Comparison of ENCODE assay signal across 8 mouse cellular contexts in the genomic region with DNA sequence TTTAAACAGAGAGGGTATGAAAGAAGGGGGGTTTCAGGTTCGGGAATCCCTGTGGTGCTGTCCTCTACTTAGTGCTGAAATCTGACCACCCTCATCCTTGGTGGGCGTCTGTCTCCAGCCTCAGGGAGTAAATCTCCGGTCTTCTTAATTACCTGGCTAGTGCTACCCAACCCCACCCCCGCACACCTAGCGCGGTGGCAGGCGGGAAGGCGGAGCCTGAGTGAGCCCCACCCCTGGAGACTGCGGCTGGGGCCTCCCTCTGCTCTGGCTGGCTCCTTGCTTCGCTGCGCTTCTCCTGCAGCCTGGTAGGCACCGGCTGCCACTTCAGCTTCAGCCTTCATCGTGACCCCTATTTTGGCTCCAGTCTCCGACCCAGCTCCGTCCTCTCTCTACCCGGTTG. TPM values are rescaled to one million over a fixed set of nuclear protein-coding genes. Genes with fewer than 3 reads are reported as not detected.
DNase-seq lines count a peak whose midpoint lies in the region; ATAC-seq lines count a peak whose summit lies in the region.

No protein-coding gene starts in this region.

- no peaks in the 10 kb centered on the region for H3K9me3 ChIP-seq in embryonic facial prominence, embryonic 13.5 days
- no peaks in the 10 kb centered on the region for H3K9me3 ChIP-seq in hindbrain, embryonic 16.5 days (ENCODE audit: control insufficient read depth, low read length)

- H3K27ac ChIP-seq in embryonic facial prominence, embryonic 13.5 days, result no peak overlapping the region
- peak overlapping the region; percentile 90 for H3K27ac ChIP-seq in hindbrain, embryonic 16.5 days (ENCODE audit: low read depth, low read length)

- no peaks in the 10 kb centered on the region for H3K36me3 ChIP-seq in embryonic facial prominence, embryonic 13.5 days
- no peaks in the 10 kb centered on the region for H3K36me3 ChIP-seq in hindbrain, embryonic 16.5 days (ENCODE audit: control insufficient read depth, insufficient read depth, low read length)

- under 1% methylated on average over 16 of the region's 16 CpGs for whole genome bisulfite sequencing in embryonic facial prominence, embryonic 13.5 days
- under 1% methylated on average over 16 of the region's 16 CpGs for WGBS in hindbrain, embryonic 16.5 days

- H3K9ac ChIP-seq in embryonic facial prominence, embryonic 13.5 days, result 0 out of 2 replicates have a peak overlapping the region, but pooled peaks have one; percentile 33
- H3K9ac ChIP-seq in hindbrain, embryonic 16.5 days (ENCODE audit: low read depth, low read length), result peak overlapping the region; percentile 77

- peak; percentile 72; the same call in 1 of the 2 replicates for ATAC-seq in embryonic facial prominence, embryonic 13.5 days (ENCODE audit: insufficient number of reproducible peaks, insufficient read depth, low FRiP score, low TSS enrichment, low read depth)
- peak; percentile 90 for ATAC-seq in hindbrain, embryonic 16.5 days

- DNase-seq in CD8-positive naive resting alpha-beta T cell, adult 2 months (ENCODE audit: low read depth in 2 of 2, low spot score in 2 of 2), result peak; percentile 32 to 42
- DNase-seq in adrenal gland, postnatal 14 days, result peak; percentile 68
- DNase-seq in left cerebral cortex, adult 18-20 months (ENCODE audit: low spot score in 2 of 2), result peak; percentile 82 to 87
- DNase-seq in lung, postnatal 36 days, result peak; percentile 80
- DNase-seq in right cerebral cortex, adult 18-20 months, result peak; percentile 92
- DNase-seq in gastrocnemius, postnatal 25 days, result no peak

- H3K4me3 ChIP-seq in embryonic facial prominence, embryonic 13.5 days, result peak overlapping the region; percentile 37
- peak overlapping the region; percentile 54 for H3K4me3 ChIP-seq in hindbrain, embryonic 16.5 days (ENCODE audit: low read length)

- H3K27me3 ChIP-seq in embryonic facial prominence, embryonic 13.5 days, result no peaks in the 10 kb centered on the region
- peaks cover 5% of the 10 kb centered on the region for H3K27me3 ChIP-seq in hindbrain, embryonic 16.5 days (replicated peaks; ENCODE audit: control insufficient read depth, insufficient read depth, low read length)

- H3K4me2 ChIP-seq in embryonic facial prominence, embryonic 13.5 days, result peak overlapping the region; percentile 58
- peak overlapping the region; percentile 60 for H3K4me2 ChIP-seq in hindbrain, embryonic 16.5 days (ENCODE audit: low read length)

- H3K4me1 ChIP-seq in embryonic facial prominence, embryonic 13.5 days, result peaks cover 25% of the 10 kb centered on the region
- H3K4me1 ChIP-seq in hindbrain, embryonic 16.5 days (ENCODE audit: control insufficient read depth, insufficient read depth, low read depth, low read length), result peaks cover 17% of the 10 kb centered on the region

RNA-seq across cellular contexts. Expression of a gene that starts 0.9 kb away (rescaled TPM):
- 5.3 and 8.2 TPM in 2 replicates for total RNA-seq in adrenal gland, postnatal 14 days (2021)
- 12.9 and 19.7 TPM in 2 replicates for polyA plus RNA-seq in embryonic facial prominence, embryonic 13.5 days (2015; fragmentation: Nextera tagmentation; extraction: Ambion mirVana)
- polyA plus RNA-seq in hindbrain, embryonic 16.5 days (2015; fragmentation: Nextera tagmentation; extraction: Ambion mirVana), result 137 and 165 TPM in 2 replicates
- total RNA-seq in left cerebral cortex, adult 18-20 months (2021), result 100 to 1,000 TPM; 365 to 394 TPM
- total RNA-seq in gastrocnemius, postnatal 25 days (2021), result not detected

RNA-seq across cellular contexts. Expression of a gene that starts 3.2 kb away (rescaled TPM):
- total RNA-seq in adrenal gland, postnatal 14 days (2021), result 51.8 and 51.9 TPM in 2 replicates
- 8.4 and 11.7 TPM in 2 replicates for polyA plus RNA-seq in embryonic facial prominence, embryonic 13.5 days (2015; fragmentation: Nextera tagmentation; extraction: Ambion mirVana)
- 22.6 and 23.2 TPM in 2 replicates for polyA plus RNA-seq in hindbrain, embryonic 16.5 days (2015; fragmentation: Nextera tagmentation; extraction: Ambion mirVana)
- 100 to 1,000 TPM; 132 to 136 TPM for total RNA-seq in left cerebral cortex, adult 18-20 months (2021)
- total RNA-seq in gastrocnemius, postnatal 25 days (2021), result 10 to 100 TPM; 65.1 to 69.9 TPM

RNA-seq across cellular contexts. Expression of a gene that starts 28.6 kb away (rescaled TPM):
- not detected in 2 replicates for total RNA-seq in adrenal gland, postnatal 14 days (2021)
- not detected in 2 replicates for polyA plus RNA-seq in embryonic facial prominence, embryonic 13.5 days (2015; fragmentation: Nextera tagmentation; extraction: Ambion mirVana)
- polyA plus RNA-seq in hindbrain, embryonic 16.5 days (2015; fragmentation: Nextera tagmentation; extraction: Ambion mirVana), result 0.03 and 0.04 TPM in 2 replicates
- total RNA-seq in left cerebral cortex, adult 18-20 months (2021), result under 1 TPM; 0.09 to 0.23 TPM
- under 1 TPM in 1 of 2 experiments, not detected in 1; 0.08 TPM for total RNA-seq in gastrocnemius, postnatal 25 days (2021)

RNA-seq across cellular contexts. Expression of a gene that starts 55.2 kb away (rescaled TPM):
- 306 and 320 TPM in 2 replicates for total RNA-seq in adrenal gland, postnatal 14 days (2021)
- 657 and 685 TPM in 2 replicates for polyA plus RNA-seq in embryonic facial prominence, embryonic 13.5 days (2015; fragmentation: Nextera tagmentation; extraction: Ambion mirVana)
- 379 and 403 TPM in 2 replicates for polyA plus RNA-seq in hindbrain, embryonic 16.5 days (2015; fragmentation: Nextera tagmentation; extraction: Ambion mirVana)
- 100 to 1,000 TPM; 188 to 192 TPM for total RNA-seq in left cerebral cortex, adult 18-20 months (2021)
- total RNA-seq in gastrocnemius, postnatal 25 days (2021), result 10 to 100 TPM; 46.2 to 51.0 TPM

RNA-seq across cellular contexts. Expression of a gene that starts 55.2 kb away (rescaled TPM):
- 3.5 and 3.6 TPM in 2 replicates for total RNA-seq in adrenal gland, postnatal 14 days (2021)
- polyA plus RNA-seq in embryonic facial prominence, embryonic 13.5 days (2015; fragmentation: Nextera tagmentation; extraction: Ambion mirVana), result 3.3 and 3.8 TPM in 2 replicates
- 3.5 and 3.6 TPM in 2 replicates for polyA plus RNA-seq in hindbrain, embryonic 16.5 days (2015; fragmentation: Nextera tagmentation; extraction: Ambion mirVana)
- 1 to 10 TPM; 2.6 to 3.9 TPM for total RNA-seq in left cerebral cortex, adult 18-20 months (2021)
- 1 to 10 TPM; 1.9 TPM for total RNA-seq in gastrocnemius, postnatal 25 days (2021)

Comparison
In these comparisons a context has a peak if more than half of its experiments do, and no peak if none do; other contexts are left out.
1. RNA of a gene that starts 0.9 kb away (total RNA-seq): 365 to 394 TPM in left cerebral cortex, adult 18-20 months; 5.3 to 8.2 TPM in adrenal gland, postnatal 14 days and not detected in gastrocnemius, postnatal 25 days; every median in the first group is over 10 times any median in the second.